Mouse (Mus musculus) embryo, embryonic 10 days (tissue): ENCODE measurements around the gene Olfr106-ps.

Experiments used
- DNase-seq: peaks from one replicate; pipeline ENCODE4 v3.0.0-alpha.2; 2015; ENCODE audit warnings: low spot score

Olfr106-ps gene

GRCm38 (mm10) chr17:37390093-37390492 is at the start of gene Olfr106-ps:
Gene Olfr106-ps, plus strand, starts transcription at chr17:37390393.
- DNase-seq: no peak

DNA sequence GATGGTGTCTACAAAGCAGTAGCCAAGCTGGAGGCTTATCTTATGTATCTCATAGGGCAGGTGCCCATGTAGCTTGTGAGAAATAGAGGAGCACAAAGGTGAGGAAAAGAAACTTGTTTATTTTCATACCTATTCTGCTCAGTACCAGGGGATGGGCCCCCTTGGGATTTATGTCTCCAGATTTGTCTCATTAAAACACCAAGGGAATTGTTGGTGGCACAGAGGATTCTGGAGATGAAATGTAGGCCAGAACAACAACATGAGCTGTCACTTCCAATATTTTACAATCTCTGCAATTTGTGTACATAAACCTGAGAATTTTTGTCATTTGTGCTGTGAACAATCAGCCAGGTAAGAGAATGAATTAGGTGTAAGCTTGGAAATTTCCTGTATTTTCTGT is 30.9 kb upstream of the Olfr106-ps start, which contains the start of gene Olfr104-ps:
TSS of gene Olfr104-ps (plus strand) at position 301 of the 400 bp plus-strand sequence.
- no peak for DNase-seq

GRCm38 (mm10) chr17:37378733-37379132 is 11.5 kb upstream of the Olfr106-ps start, which contains the start of gene Olfr105-ps:
Gene Olfr105-ps, plus strand, starts transcription at chr17:37379033.
- DNase-seq: no peak

DNA sequence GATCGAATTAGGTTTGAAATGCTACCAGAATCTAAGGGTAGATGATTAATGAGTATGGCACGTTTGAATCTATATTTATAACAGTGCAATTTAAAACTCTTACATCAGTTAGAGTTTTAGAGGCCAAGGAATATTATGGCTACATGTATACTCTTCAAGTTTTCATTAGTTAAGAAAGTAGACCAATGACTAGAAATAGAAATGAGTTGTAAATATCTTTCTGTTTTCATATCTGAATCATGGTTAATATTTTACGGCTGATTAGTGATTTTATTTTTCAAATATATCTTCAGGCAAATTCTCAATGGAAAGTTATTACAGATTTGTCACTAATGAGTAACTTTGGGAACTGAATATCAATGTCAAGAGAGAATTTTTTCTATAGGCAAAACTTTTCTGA is 8.7 kb downstream of the Olfr106-ps start, which contains the start of gene Olfr107:
TSS of gene Olfr107 (plus strand) at position 301 of the 400 bp plus-strand sequence.
- no peak for DNase-seq

- no peak for DNase-seq
Measured at GRCm38 (mm10) chr17:37413380-37413779, 23.2 kb downstream of the Olfr106-ps start.

GRCm38 (mm10) chr17:37445180-37445579 is 55.0 kb downstream of the Olfr106-ps start, which contains the start of gene Olfr108:
Gene Olfr108, plus strand, starts transcription at chr17:37445480.
- DNase-seq: no peak
